Mouse (Mus musculus): Measurements from ENCODE around the gene Pank3. TPM values are rescaled to one million over a fixed set of nuclear protein-coding genes. Genes with fewer than 3 reads are reported as not detected.

Gene Pank3
- 10 to 100 TPM; 78.7 to 86.4 TPM for total RNA-seq (2021)
- long read RNA-seq, experiment 1, full-length matches to known transcripts, result 11 of 18 reads
- long read RNA-seq, experiment 1, partial matches to known transcripts, result 2 of 18 reads
- long read RNA-seq, experiment 1, other reads (novel, unspliced or antisense), result 5 of 18 reads
- long read RNA-seq, experiment 2, full-length matches to known transcripts, result 2 of 3 reads
- long read RNA-seq, experiment 2, partial matches to known transcripts, result 0 of 3 reads
- long read RNA-seq, experiment 2, other reads (novel, unspliced or antisense), result 1 of 3 reads

- peak; percentile 97 for DNase-seq
Measured at GRCm38 (mm10) chr11:35769188-35769745, at the start of gene Pank3. TSS of gene Pank3 (plus strand) at chr11:35769484.

GRCm38 (mm10) chr11:35723876-35724275 lies 45.4 kb upstream of the Pank3 start:
- DNase-seq, result peak; percentile 48 to 60

GRCm38 (mm10) chr11:35726341-35726846 lies 42.9 kb upstream of the Pank3 start:
- DNase-seq, result no peak

- no peak for DNase-seq
Measured at GRCm38 (mm10) chr11:35728200-35728599, 41.1 kb upstream of the Pank3 start.

GRCm38 (mm10) chr11:35729186-35729585 lies 40.1 kb upstream of the Pank3 start:
- DNase-seq, result peak; percentile 78 to 82

GRCm38 (mm10) chr11:35732366-35732765 lies 36.9 kb upstream of the Pank3 start:
- peak in 1 of 2 experiments; percentile 46 for DNase-seq

GRCm38 (mm10) chr11:35736817-35737216 lies 32.5 kb upstream of the Pank3 start:
- no peak for DNase-seq

GRCm38 (mm10) chr11:35737262-35737661 lies 32.0 kb upstream of the Pank3 start:
- no peak for DNase-seq

- DNase-seq, result peak in 1 of 2 experiments; percentile 44
Measured at GRCm38 (mm10) chr11:35738102-35738501, 31.2 kb upstream of the Pank3 start.

GRCm38 (mm10) chr11:35743586-35743985 lies 25.7 kb upstream of the Pank3 start:
- no peak for DNase-seq

GRCm38 (mm10) chr11:35744571-35744970 lies 24.7 kb upstream of the Pank3 start:
- no peak for DNase-seq

GRCm38 (mm10) chr11:35750578-35750977 lies 18.7 kb upstream of the Pank3 start:
- DNase-seq, result peak; percentile 63 to 66

GRCm38 (mm10) chr11:35754906-35755418 lies 14.3 kb upstream of the Pank3 start:
- DNase-seq, result no peak

- DNase-seq, result peak; percentile 49 to 54
Measured at GRCm38 (mm10) chr11:35755546-35755945, 13.7 kb upstream of the Pank3 start.

- peak; percentile 49 to 61 for DNase-seq
Measured at GRCm38 (mm10) chr11:35756411-35757303, 12.6 kb upstream of the Pank3 start.

GRCm38 (mm10) chr11:35760001-35760626 lies 9.2 kb upstream of the Pank3 start:
- no peak for DNase-seq

GRCm38 (mm10) chr11:35760627-35761003 lies 8.7 kb upstream of the Pank3 start:
- no peak for DNase-seq

GRCm38 (mm10) chr11:35766845-35767244 lies 2.4 kb upstream of the Pank3 start:
- no peak for DNase-seq

GRCm38 (mm10) chr11:35769746-35770437 lies 608 bp downstream of the Pank3 start:
- DNase-seq, result peak; percentile 81 to 89

- DNase-seq, result no peak
Measured at GRCm38 (mm10) chr11:35770741-35771504, 1.6 kb downstream of the Pank3 start.
